Mouse (Mus musculus) bone marrow, adult 2 months (tissue): ENCODE data around the gene Them7.

ENCODE experiments used
- CTCF ChIP-seq: fragments of 200-500 bp; IDR thresholded peaks from 2 replicates; pipeline ENCODE4 v1.5.1; 2011; ENCODE audit warnings: low read length, control low read depth; ENCODE audit not compliant: control insufficient read depth, insufficient read depth
- POLR2A ChIP-seq: fragments of 200-500 bp; IDR thresholded peaks from 2 replicates; pipeline ENCODE4 v1.6.1; 2011; ENCODE audit warnings: low read depth, mild to moderate bottlenecking, control low read depth, low read length, borderline replicate concordance; ENCODE audit not compliant: control insufficient read depth

DNA sequence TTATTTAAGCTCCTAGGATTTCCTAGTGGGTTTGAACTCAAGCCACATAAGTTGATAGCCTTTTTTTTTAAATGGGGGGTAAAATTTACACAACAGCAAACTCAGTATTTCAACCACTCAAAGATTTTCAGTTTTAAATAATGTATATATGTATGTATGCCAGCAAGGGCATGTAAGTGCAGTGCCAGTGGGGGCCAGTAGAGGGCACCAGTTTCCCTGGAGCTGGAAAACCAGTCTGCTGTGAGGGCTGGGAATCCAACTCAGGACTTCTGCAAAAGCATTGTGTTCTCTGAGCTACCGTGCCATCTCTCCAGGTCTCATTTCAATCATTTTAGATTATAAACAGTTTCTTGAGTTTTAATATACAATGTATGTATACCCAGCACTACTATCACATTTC lies 74.8 kb downstream of the Them7 start:
- TF ChIP-seq POLR2A = no peak
- TF ChIP-seq CTCF = peak; percentile 64
